Mouse (Mus musculus): ENCODE measurements around the gene Olfr1129.
"Not testable (repeated sequence)": the region's sequence is repeated elsewhere in the genome, so short reads cannot be mapped to it uniquely, and the experiment has no call there.

Gene Olfr1129

GRCm38 (mm10) chr2:87573602-87574001 lies at the start of gene Olfr1129:
Gene Olfr1129, plus strand, starts transcription at chr2:87573902.
- DNase-seq: not testable (repeated sequence)

GRCm38 (mm10) chr2:87525899-87526616 lies 47.6 kb upstream of the Olfr1129 start:
- DNase-seq: not testable (repeated sequence)

- DNase-seq: no peak
These were observed 42.2 kb upstream of the Olfr1129 start, which contains the start of gene Olfr153 for GRCm38 (mm10) chr2:87531496-87531895. Gene Olfr153, plus strand, starts transcription at chr2:87531796.

- no peak for DNase-seq
These were observed 38.9 kb upstream of the Olfr1129 start for GRCm38 (mm10) chr2:87534826-87535225.

- no peak for DNase-seq
These were observed 28.3 kb upstream of the Olfr1129 start, which contains the start of gene Olfr1128 for GRCm38 (mm10) chr2:87545442-87545841. Gene Olfr1128, minus strand, starts transcription at chr2:87545542.

- DNase-seq: not testable (repeated sequence)
These were observed 32.2 kb downstream of the Olfr1129 start, which contains the start of gene Olfr1130 for GRCm38 (mm10) chr2:87605912-87606311. Gene Olfr1130, plus strand, starts transcription at chr2:87606212.

- DNase-seq: no peak
These were observed 53.1 kb downstream of the Olfr1129 start, which contains the start of gene Olfr1131 for GRCm38 (mm10) chr2:87626804-87627203. Gene Olfr1131, plus strand, starts transcription at chr2:87627104.
